Mouse (Mus musculus) heart, embryonic 13.5 days (tissue): ENCODE measurements at regions not wholly inside any gene's neighbourhood (a gene's known extent, or its start where the extent isn't known, plus 50 kb on each side); places are given as distances from the start of the nearest gene placed in this dataset.

Source experiments
- ATAC-seq: fragments of 200-750 bp; cut with Nextera tagmentation; 2 replicates; pipeline ENCODE4 v1.8.0; 2017; ENCODE audit warnings: moderate TSS enrichment; ENCODE audit not compliant: insufficient number of reproducible peaks, low FRiP score, low TSS enrichment; ENCODE audit errors: extremely low read depth
- H3K27ac ChIP-seq: fragments of 300-500 bp; sonication (generic); replicated peaks from 2 replicates; pipeline ENCODE4 v1.5.1; 2015; ENCODE audit warnings: moderate library complexity, mild to moderate bottlenecking, inconsistent platforms
- H3K27me3 ChIP-seq: fragments of 300-500 bp; sonication (generic); replicated peaks from 2 replicates; pipeline ENCODE4 v1.6.1; 2015; ENCODE audit warnings: mild to moderate bottlenecking, inconsistent platforms
- H3K36me3 ChIP-seq: fragments of 300-500 bp; sonication (generic); 2 replicates; pipeline ENCODE4 v1.6.1; 2015; ENCODE audit warnings: mild to moderate bottlenecking, inconsistent platforms
- H3K4me1 ChIP-seq: fragments of 300-500 bp; sonication (generic); 2 replicates; pipeline ENCODE4 v1.6.1; 2015; ENCODE audit warnings: inconsistent platforms
- H3K4me2 ChIP-seq: fragments of 300-500 bp; sonication (generic); 2 replicates; pipeline ENCODE4 v1.6.1; 2015; ENCODE audit warnings: inconsistent platforms, mild to moderate bottlenecking, moderate library complexity
- H3K4me3 ChIP-seq: fragments of 300-500 bp; sonication (generic); 2 replicates; pipeline ENCODE4 v1.5.1; 2015; ENCODE audit warnings: moderate library complexity, mild to moderate bottlenecking, inconsistent platforms
- H3K9ac ChIP-seq: fragments of 300-500 bp; sonication (generic); 2 replicates; pipeline ENCODE4 v1.6.1; 2015; ENCODE audit warnings: inconsistent platforms, mild to moderate bottlenecking, moderate library complexity
- H3K9me3 ChIP-seq: fragments of 300-500 bp; sonication (generic); 2 replicates; pipeline ENCODE4 v1.6.1; 2016; ENCODE audit warnings: inconsistent platforms
- WGBS: fragments of 180-500 bp; shearing (Covaris S2); methylation state at CpG from one replicate; pipeline ENCODE4 v1.1.7; 2015; ENCODE audit warnings: mixed read lengths; 5-methylcytosine and 5-hydroxymethylcytosine counted together

DNA sequence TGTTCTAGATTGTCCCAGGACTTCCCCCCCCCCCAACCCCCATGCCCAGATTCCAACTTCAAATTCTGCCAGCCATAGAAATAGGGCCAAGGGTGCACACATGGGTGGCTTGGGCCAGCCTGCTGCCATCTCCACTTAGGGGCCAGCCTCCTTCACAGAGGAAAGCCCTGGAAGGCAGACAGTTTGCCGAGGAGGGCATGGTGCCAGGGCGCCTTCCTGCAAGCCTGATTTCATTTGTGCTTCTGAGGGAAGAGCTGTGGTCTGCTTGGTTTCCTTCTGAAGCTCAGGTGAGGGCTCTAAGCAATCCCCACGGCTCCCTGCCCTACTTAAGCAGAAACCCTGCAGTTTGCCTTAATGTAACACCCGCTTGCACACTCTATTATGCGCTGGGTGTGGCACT lies 52.3 kb upstream of the Tcl1 start:
- Histone ChIP-seq H3K36me3 (no peaks in the 10 kb centered on the region), H3K4me2 (no peak overlapping the region), H3K9ac (no peak overlapping the region), H3K27me3 (peaks cover 36% of the 10 kb centered on the region), H3K9me3 (no peaks in the 10 kb centered on the region), H3K4me1 (no peaks in the 10 kb centered on the region), H3K27ac (no peak overlapping the region), H3K4me3 (no peak overlapping the region)
- no peak for ATAC-seq
- WGBS: 74% methylated on average over 5 of the region's 5 CpGs

DNA sequence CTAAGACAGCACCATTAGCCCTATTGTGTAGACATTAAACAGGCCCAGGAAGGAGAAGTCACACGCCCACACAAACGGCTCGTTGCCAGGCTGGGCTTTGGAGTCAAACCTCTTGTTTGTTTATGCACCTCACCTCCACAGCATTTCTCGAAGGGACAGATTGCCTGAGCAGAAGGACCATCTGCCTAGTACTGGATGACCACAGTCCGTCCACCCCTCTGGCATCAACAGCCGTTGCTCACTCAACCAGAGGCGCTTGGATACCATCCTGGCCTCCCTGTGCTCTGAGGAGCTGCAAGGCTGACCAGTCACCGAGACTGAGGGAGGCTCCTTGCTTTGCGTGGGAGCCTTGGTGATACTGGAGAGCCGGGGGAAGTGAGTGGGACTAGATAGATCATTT lies 53.6 kb upstream of the Tunar start:
- no peaks in the 10 kb centered on the region for H3K36me3 ChIP-seq
- WGBS: 48% methylated on average over 10 of the region's 10 CpGs
- no peak overlapping the region for H3K27ac ChIP-seq
- H3K4me1 ChIP-seq: no peaks in the 10 kb centered on the region
- H3K4me3 ChIP-seq: no peak overlapping the region
- no peaks in the 10 kb centered on the region; the same call in 1 of the 2 replicates for H3K9me3 ChIP-seq
- H3K4me2 ChIP-seq: no peak overlapping the region
- ATAC-seq: no peak
- peaks cover 55% of the 10 kb centered on the region for H3K27me3 ChIP-seq
- no peak overlapping the region for H3K9ac ChIP-seq

GRCm38 (mm10) chr12:105281070-105281469 lies 52.6 kb upstream of the Tunar start:
- no peak overlapping the region for H3K27ac ChIP-seq
- H3K36me3 ChIP-seq: no peaks in the 10 kb centered on the region
- H3K4me2 ChIP-seq: no peak overlapping the region
- no peak overlapping the region for H3K4me3 ChIP-seq
- no peaks in the 10 kb centered on the region for H3K4me1 ChIP-seq
- H3K9ac ChIP-seq: no peak overlapping the region
- no peaks in the 10 kb centered on the region; the same call in 1 of the 2 replicates for H3K9me3 ChIP-seq
- WGBS: 30% methylated on average over 8 of the region's 8 CpGs
- no peak for ATAC-seq
- H3K27me3 ChIP-seq: peaks cover 52% of the 10 kb centered on the region

DNA sequence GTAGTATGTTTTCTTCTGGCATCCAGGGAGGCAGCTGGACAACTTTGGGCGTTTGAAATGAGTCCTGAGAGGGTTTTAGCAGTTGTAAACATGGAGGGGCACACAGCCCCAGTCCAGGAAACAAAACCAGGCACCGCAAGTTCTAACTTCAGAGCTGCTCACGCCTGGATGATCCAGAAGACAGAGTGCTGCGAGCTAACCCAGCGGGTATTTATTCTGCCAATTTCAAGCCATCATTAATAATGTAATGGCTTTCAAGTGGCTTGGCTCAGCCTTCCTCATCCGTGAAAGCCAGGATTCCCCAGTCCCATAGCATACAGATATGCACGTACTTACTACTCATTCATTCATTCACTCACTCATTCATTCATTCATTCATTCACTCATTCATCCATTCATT lies 51.6 kb upstream of the Tunar start:
- no peak overlapping the region for H3K4me2 ChIP-seq
- H3K4me3 ChIP-seq: no peak overlapping the region
- peaks cover 43% of the 10 kb centered on the region for H3K27me3 ChIP-seq
- H3K9me3 ChIP-seq: no peaks in the 10 kb centered on the region; the same call in 1 of the 2 replicates
- ATAC-seq: no peak
- H3K27ac ChIP-seq: no peak overlapping the region
- 67% methylated on average over 7 of the region's 7 CpGs for WGBS
- no peak overlapping the region for H3K9ac ChIP-seq
- H3K36me3 ChIP-seq: no peaks in the 10 kb centered on the region
- H3K4me1 ChIP-seq: no peaks in the 10 kb centered on the region
